Mouse (Mus musculus): Measurements from ENCODE around the gene Inhbc.

- no peak for TF ChIP-seq CTCF (IDR thresholded peaks at IDR 0.05)
- no peak for TF ChIP-seq EP300 (IDR thresholded peaks at IDR 0.05; ENCODE audit: insufficient read depth, low read depth, low read length)
These were observed 24.1 kb downstream of the Inhbc start for GRCm38 (mm10) chr10:127346173-127346572.
